Mouse (Mus musculus): Measurements from ENCODE around the gene Gabarap. TPM values are rescaled to one million over a fixed set of nuclear protein-coding genes. Genes with fewer than 3 reads are reported as not detected.
"Not testable (repeated sequence)": the region's sequence is repeated elsewhere in the genome, so short reads cannot be mapped to it uniquely, and the experiment has no call there.

Gene Gabarap
- polyA plus RNA-seq, 1 experiment from 2014 or later, result 331 TPM

GRCm38 (mm10) chr11:70010961-70011360, 20.0 kb downstream of the Gabarap start:
- no peak overlapping the region for H3K27ac ChIP-seq (replicated peaks)
- H3K4me1 ChIP-seq, result peaks cover 28% of the 10 kb centered on the region
- peaks cover 86% of the 10 kb centered on the region for H3K36me3 ChIP-seq (replicated peaks)
- DNase-seq (ENCODE audit: low spot score), result no peak
- H3K9me3 ChIP-seq, result no peaks in the 10 kb centered on the region
- peak overlapping the region; percentile 12; the same call in 1 of the 2 replicates for H3K4me3 ChIP-seq
- H3K27me3 ChIP-seq (replicated peaks; ENCODE audit: low read depth, poor library complexity, severe bottlenecking), result no peaks in the 10 kb centered on the region
- 88% methylated on average over 10 of the region's 10 CpGs for WGBS

GRCm38 (mm10) chr11:70012931-70013330, 22.0 kb downstream of the Gabarap start:
- 88% methylated on average over 9 of the region's 9 CpGs for WGBS
- H3K36me3 ChIP-seq (replicated peaks), result peaks cover 66% of the 10 kb centered on the region
- DNase-seq (ENCODE audit: low spot score), result no peak

GRCm38 (mm10) chr11:70013408-70013807, 22.5 kb downstream of the Gabarap start:
- Histone ChIP-seq H3K36me3 (replicated peaks) (peaks cover 61% of the 10 kb centered on the region), H3K9me3 (no peaks in the 10 kb centered on the region), H3K27ac (replicated peaks) (no peak overlapping the region), H3K4me3 (no peak overlapping the region), H3K4me1 (peaks cover 47% of the 10 kb centered on the region), H3K27me3 (replicated peaks; ENCODE audit: low read depth, poor library complexity, severe bottlenecking) (no peaks in the 10 kb centered on the region)
- WGBS, result 88% methylated on average over 3 of the region's 3 CpGs
- DNase-seq (ENCODE audit: low spot score), result no peak

More at GRCm38 (mm10) chr11:70012931-70013330, 22.0 kb downstream of the Gabarap start:
- H3K4me1 ChIP-seq, result peaks cover 42% of the 10 kb centered on the region
- H3K9me3 ChIP-seq, result no peaks in the 10 kb centered on the region
- H3K27me3 ChIP-seq (replicated peaks; ENCODE audit: low read depth, poor library complexity, severe bottlenecking), result no peaks in the 10 kb centered on the region
- H3K4me3 ChIP-seq, result no peak overlapping the region
- no peak overlapping the region for H3K27ac ChIP-seq (replicated peaks)

GRCm38 (mm10) chr11:70014051-70014450, 23.1 kb downstream of the Gabarap start:
- H3K4me3 ChIP-seq, result peak overlapping the region; percentile 67
- no peak for DNase-seq (ENCODE audit: low spot score)
- 0 out of 2 replicates have a peak overlapping the region, but pooled peaks have one; percentile 81 for H3K27ac ChIP-seq (replicated peaks)
- 63% methylated on average over 5 of the region's 5 CpGs for whole genome bisulfite sequencing
- peaks cover 55% of the 10 kb centered on the region for H3K36me3 ChIP-seq (replicated peaks)
- H3K9me3 ChIP-seq, result no peaks in the 10 kb centered on the region
- peaks cover 54% of the 10 kb centered on the region for H3K4me1 ChIP-seq
- H3K27me3 ChIP-seq (replicated peaks; ENCODE audit: low read depth, poor library complexity, severe bottlenecking), result no peaks in the 10 kb centered on the region

- no peaks in the 10 kb centered on the region for H3K27me3 ChIP-seq (replicated peaks; ENCODE audit: low read depth, poor library complexity, severe bottlenecking)
- peak; percentile 86 for DNase-seq (ENCODE audit: low spot score)
- peak within 1 kb of the TSS; percentile 81 for H3K27ac ChIP-seq (replicated peaks)
- peaks cover 63% of the 10 kb centered on the region for H3K4me1 ChIP-seq
- WGBS, result 1% methylated on average over 35 of the region's 35 CpGs
- H3K4me3 ChIP-seq, result peak within 1 kb of the TSS; percentile 67
- H3K9me3 ChIP-seq, result no peaks in the 10 kb centered on the region
- H3K36me3 ChIP-seq (replicated peaks), result peaks cover 45% of the 10 kb centered on the region
Measured at GRCm38 (mm10) chr11:70014880-70015558, 24.1 kb downstream of the Gabarap start, which contains the start of gene Acadvl. TSS of gene Acadvl (minus strand) at chr11:70015411.

GRCm38 (mm10) chr11:70015677-70016076, 24.7 kb downstream of the Gabarap start:
- H3K4me3 ChIP-seq, result peak overlapping the region; percentile 67
- H3K36me3 ChIP-seq (replicated peaks), result peaks cover 39% of the 10 kb centered on the region
- 70% methylated on average over 6 of the region's 6 CpGs for WGBS
- H3K27ac ChIP-seq (replicated peaks), result peak overlapping the region; percentile 81
- no peaks in the 10 kb centered on the region for H3K9me3 ChIP-seq
- no peaks in the 10 kb centered on the region for H3K27me3 ChIP-seq (replicated peaks; ENCODE audit: low read depth, poor library complexity, severe bottlenecking)
- peaks cover 70% of the 10 kb centered on the region for H3K4me1 ChIP-seq
- DNase-seq (ENCODE audit: low spot score), result no peak

GRCm38 (mm10) chr11:70016177-70016576, 25.2 kb downstream of the Gabarap start:
- H3K27me3 ChIP-seq (replicated peaks; ENCODE audit: low read depth, poor library complexity, severe bottlenecking); H3K27ac ChIP-seq (replicated peaks); H3K4me3 ChIP-seq; H3K9me3 ChIP-seq; DNase-seq (ENCODE audit: low spot score): not testable (repeated sequence)
- peaks cover 74% of the 10 kb centered on the region for H3K4me1 ChIP-seq
- WGBS, result 86% methylated on average over 2 of the region's 2 CpGs
- H3K36me3 ChIP-seq (replicated peaks), result peaks cover 34% of the 10 kb centered on the region

DNA sequence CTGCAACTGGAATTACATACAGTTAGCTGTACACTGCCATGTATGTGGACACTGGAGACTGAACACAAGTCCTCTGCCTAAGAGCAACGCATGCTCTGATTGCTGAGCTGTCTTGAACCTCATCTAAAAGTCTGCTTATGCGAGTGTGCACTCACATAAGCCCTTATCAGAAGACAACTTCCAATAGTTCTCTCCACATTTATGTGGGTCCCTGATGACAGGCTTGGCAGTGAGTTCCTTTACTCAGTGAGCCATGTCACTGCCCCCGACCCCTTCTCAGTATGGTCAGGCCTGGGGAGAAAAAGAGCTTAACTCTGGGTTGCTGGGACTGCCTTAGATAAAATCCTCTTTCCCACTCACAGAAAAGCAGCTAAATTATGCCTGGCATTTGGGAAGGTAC, 25.7 kb downstream of the Gabarap start, which contains the start of gene Dlg4:
TSS of gene Dlg4 (plus strand) at position 274 of the 400 bp plus-strand sequence.
- Histone ChIP-seq H3K36me3 (replicated peaks) (peaks cover 29% of the 10 kb centered on the region), H3K27me3 (replicated peaks; ENCODE audit: low read depth, poor library complexity, severe bottlenecking) (no peaks in the 10 kb centered on the region), H3K4me3 (peak within 1 kb of the TSS; percentile 86), H3K27ac (replicated peaks) (peak within 1 kb of the TSS; percentile 97), H3K9me3 (no peaks in the 10 kb centered on the region), H3K4me1 (peaks cover 79% of the 10 kb centered on the region)
- 72% methylated on average over 3 of the region's 3 CpGs for WGBS
- no peak for DNase-seq (ENCODE audit: low spot score)

- Histone ChIP-seq H3K27ac (replicated peaks) (peak overlapping the region; percentile 97), H3K4me3 (peak overlapping the region; percentile 86), H3K27me3 (replicated peaks; ENCODE audit: low read depth, poor library complexity, severe bottlenecking) (no peaks in the 10 kb centered on the region), H3K4me1 (peaks cover 85% of the 10 kb centered on the region), H3K36me3 (replicated peaks) (peaks cover 22% of the 10 kb centered on the region), H3K9me3 (no peaks in the 10 kb centered on the region)
- no peak for DNase-seq (ENCODE audit: low spot score)
- WGBS, result 37% methylated on average over 7 of the region's 7 CpGs
Measured at GRCm38 (mm10) chr11:70017199-70017767, 26.3 kb downstream of the Gabarap start.

- Histone ChIP-seq H3K36me3 (replicated peaks) (peaks cover 12% of the 10 kb centered on the region), H3K27ac (replicated peaks) (peak overlapping the region; percentile 97), H3K4me3 (peak overlapping the region; percentile 86), H3K27me3 (replicated peaks; ENCODE audit: low read depth, poor library complexity, severe bottlenecking) (no peaks in the 10 kb centered on the region), H3K4me1 (peaks cover 93% of the 10 kb centered on the region), H3K9me3 (no peaks in the 10 kb centered on the region)
- 1% methylated on average over 25 of the region's 25 CpGs for WGBS
- DNase-seq (ENCODE audit: low spot score), result peak; percentile 88
Measured at GRCm38 (mm10) chr11:70018131-70018990, 27.4 kb downstream of the Gabarap start.

GRCm38 (mm10) chr11:70019495-70020021, 28.6 kb downstream of the Gabarap start:
- no peak for DNase-seq (ENCODE audit: low spot score)

GRCm38 (mm10) chr11:70020022-70020631, 29.2 kb downstream of the Gabarap start:
- no peaks in the 10 kb centered on the region for H3K9me3 ChIP-seq
- WGBS, result 18% methylated on average over 8 of the region's 8 CpGs
- H3K4me1 ChIP-seq, result peaks cover 93% of the 10 kb centered on the region
- no peaks in the 10 kb centered on the region for H3K27me3 ChIP-seq (replicated peaks; ENCODE audit: low read depth, poor library complexity, severe bottlenecking)
- peak overlapping the region; percentile 97 for H3K27ac ChIP-seq (replicated peaks)
- peak; percentile 51 for DNase-seq (ENCODE audit: low spot score)
- no peaks in the 10 kb centered on the region for H3K36me3 ChIP-seq (replicated peaks)
- H3K4me3 ChIP-seq, result peak overlapping the region; percentile 86

More at GRCm38 (mm10) chr11:70019495-70020021, 28.6 kb downstream of the Gabarap start:
- peaks cover 93% of the 10 kb centered on the region for H3K4me1 ChIP-seq
- H3K36me3 ChIP-seq (replicated peaks), result no peaks in the 10 kb centered on the region
- H3K4me3 ChIP-seq, result peak overlapping the region; percentile 86
- H3K27ac ChIP-seq (replicated peaks), result peak overlapping the region; percentile 97
- WGBS, result 18% methylated on average over 2 of the region's 2 CpGs
- H3K9me3 ChIP-seq, result no peaks in the 10 kb centered on the region
- H3K27me3 ChIP-seq (replicated peaks; ENCODE audit: low read depth, poor library complexity, severe bottlenecking), result no peaks in the 10 kb centered on the region
